ENCODE assay signal across 10 mouse cellular contexts in genomic region chr16:30934967-30935690, GRCm38 (mm10).
DNase-seq lines count a peak whose midpoint lies in the region; ATAC-seq and TF ChIP-seq lines count a peak whose summit lies in the region.
"Had no signal": no experiment of that assay in that cellular context is flagged by ENCODE, and none has a peak within 500 bp of the region (broad histone marks: within the 10 kb centered on the region; RNA-seq: fewer than 3 reads in every experiment).

No protein-coding gene starts in this region.

- no peaks in the 10 kb centered on the region for H3K9me3 ChIP-seq in midbrain, embryonic 11.5 days (ENCODE audit: control insufficient read depth, low read length)
- no peaks in the 10 kb centered on the region for H3K9me3 ChIP-seq in midbrain, embryonic 14.5 days (ENCODE audit: control insufficient read depth, low read length)
- H3K9me3 ChIP-seq in neural tube, embryonic 13.5 days: no peaks in the 10 kb centered on the region
- 0 out of 2 replicates have a peak, but pooled peaks cover 3% of the 10 kb centered on the region for H3K9me3 ChIP-seq in forebrain, postnatal 0 days (ENCODE audit: low read length)
- H3K9me3 ChIP-seq: lung, embryonic 15.5 days had no signal

- peaks cover 6% of the 10 kb centered on the region; the same call in 1 of the 2 replicates for H3K4me1 ChIP-seq in midbrain, embryonic 11.5 days (ENCODE audit: control insufficient read depth, insufficient read depth, low read length)
- 0 out of 2 replicates have a peak, but pooled peaks cover 5% of the 10 kb centered on the region for H3K4me1 ChIP-seq in midbrain, embryonic 14.5 days (ENCODE audit: control insufficient read depth, insufficient read depth, low read length)
- H3K4me1 ChIP-seq in neural tube, embryonic 13.5 days (replicated peaks): peaks cover 34% of the 10 kb centered on the region
- H3K4me1 ChIP-seq in forebrain, postnatal 0 days (ENCODE audit: insufficient read depth): no peaks in the 10 kb centered on the region

- no peak overlapping the region for H3K4me2 ChIP-seq in midbrain, embryonic 11.5 days
- H3K4me2 ChIP-seq in midbrain, embryonic 14.5 days (ENCODE audit: low read length): no peak overlapping the region
- H3K4me2 ChIP-seq in neural tube, embryonic 13.5 days: no peak overlapping the region
- no peak overlapping the region for H3K4me2 ChIP-seq in forebrain, postnatal 0 days (ENCODE audit: low read depth)
- H3K4me2 ChIP-seq: lung, embryonic 15.5 days had no signal

- no peak overlapping the region for H3K4me3 ChIP-seq in gastrocnemius, adult 2 months
- no peak overlapping the region for H3K4me3 ChIP-seq in midbrain, embryonic 11.5 days (ENCODE audit: low read depth, low read length)
- no peak overlapping the region for H3K4me3 ChIP-seq in midbrain, embryonic 14.5 days (replicated peaks; ENCODE audit: low read depth, low read length)
- H3K4me3 ChIP-seq in neural tube, embryonic 13.5 days: no peak overlapping the region
- H3K4me3 ChIP-seq in forebrain, postnatal 0 days (ENCODE audit: low read depth, low read length): no peak overlapping the region
- H3K4me3 ChIP-seq: lung, embryonic 15.5 days had no signal

- H3K36me3 ChIP-seq in midbrain, embryonic 11.5 days (ENCODE audit: control insufficient read depth, insufficient read depth, low read length): no peaks in the 10 kb centered on the region
- H3K36me3 ChIP-seq in midbrain, embryonic 14.5 days (ENCODE audit: control insufficient read depth, insufficient read depth, low read length): no peaks in the 10 kb centered on the region
- no peaks in the 10 kb centered on the region for H3K36me3 ChIP-seq in neural tube, embryonic 13.5 days
- H3K36me3 ChIP-seq in forebrain, postnatal 0 days (ENCODE audit: insufficient read depth): no peaks in the 10 kb centered on the region
- H3K36me3 ChIP-seq: lung, embryonic 15.5 days had no signal

- 76% methylated on average over 15 of the region's 15 CpGs for WGBS in midbrain, embryonic 11.5 days
- 66% methylated on average over 15 of the region's 15 CpGs for WGBS in midbrain, embryonic 14.5 days
- WGBS in neural tube, embryonic 13.5 days: 41% methylated on average over 15 of the region's 15 CpGs
- 59% methylated on average over 15 of the region's 15 CpGs for WGBS in forebrain, postnatal 0 days

- no peak for TF ChIP-seq CTCF in gastrocnemius, adult 2 months (IDR thresholded peaks at IDR 0.05)
- TF ChIP-seq CTCF in forebrain, postnatal 0 days (IDR thresholded peaks at IDR 0.05; ENCODE audit: low read depth): no peak

- no peak for DNase-seq in gastrocnemius, adult 2 months
- no peak for DNase-seq in gastrocnemius, postnatal 10 days
- DNase-seq in midbrain, embryonic 11.5 days (ENCODE audit: low spot score, missing footprints): peak; percentile 83
- no peak for DNase-seq in midbrain, embryonic 14.5 days
- peak; percentile 40 for DNase-seq in forelimb bud, embryonic 11.5 days (ENCODE audit: low read depth, low spot score)
- no peak for DNase-seq in forebrain, postnatal 0 days
- DNase-seq in thymus, postnatal 36 days: no peak
- DNase-seq: heart, postnatal 14 days had no signal

- no peak overlapping the region for H3K9ac ChIP-seq in midbrain, embryonic 11.5 days (ENCODE audit: low read length)
- H3K9ac ChIP-seq in midbrain, embryonic 14.5 days (replicated peaks; ENCODE audit: low read length): no peak overlapping the region
- H3K9ac ChIP-seq in neural tube, embryonic 13.5 days: 0 out of 2 replicates have a peak overlapping the region, but pooled peaks have one; percentile 1
- no peak overlapping the region for H3K9ac ChIP-seq in forebrain, postnatal 0 days
- H3K9ac ChIP-seq: lung, embryonic 15.5 days had no signal

- H3K27me3 ChIP-seq in midbrain, embryonic 11.5 days (ENCODE audit: control insufficient read depth, insufficient read depth, low read length): no peaks in the 10 kb centered on the region
- no peaks in the 10 kb centered on the region for H3K27me3 ChIP-seq in midbrain, embryonic 14.5 days (ENCODE audit: control insufficient read depth, insufficient read depth, low read length)
- no peaks in the 10 kb centered on the region for H3K27me3 ChIP-seq in neural tube, embryonic 13.5 days
- no peaks in the 10 kb centered on the region for H3K27me3 ChIP-seq in forebrain, postnatal 0 days (ENCODE audit: insufficient read depth, low read length)
- H3K27me3 ChIP-seq: lung, embryonic 15.5 days had no signal

- H3K27ac ChIP-seq in gastrocnemius, adult 2 months: peak overlapping the region; percentile 53; the same call in 1 of the 2 replicates
- no peak overlapping the region for H3K27ac ChIP-seq in midbrain, embryonic 11.5 days (ENCODE audit: low read depth, low read length)
- no peak overlapping the region for H3K27ac ChIP-seq in midbrain, embryonic 14.5 days (replicated peaks; ENCODE audit: low read depth, low read length)
- H3K27ac ChIP-seq in neural tube, embryonic 13.5 days (replicated peaks): peak overlapping the region; percentile 39
- no peak overlapping the region for H3K27ac ChIP-seq in forebrain, postnatal 0 days (ENCODE audit: low read depth, low read length)
- H3K27ac ChIP-seq: lung, embryonic 15.5 days had no signal

- intact Hi-C loops in gastrocnemius, adult 2 months (cut with DNase I): loop anchor here (5.0 kb wide), 1 partner anchor 137 kb away; no protein-coding TSS in a partner anchor

- ATAC-seq in midbrain, embryonic 11.5 days (ENCODE audit: low FRiP score): no peak
- ATAC-seq in midbrain, embryonic 14.5 days (ENCODE audit: low FRiP score, low TSS enrichment): no peak
- ATAC-seq in neural tube, embryonic 13.5 days (ENCODE audit: low read depth): no peak
- no peak for ATAC-seq in forebrain, postnatal 0 days

Comparison
In these comparisons a context has a peak if more than half of its experiments do, and no peak if none do; other contexts are left out.
1. DNase-seq: peak in midbrain, embryonic 11.5 days (single experiment) and forelimb bud, embryonic 11.5 days (single experiment); none in gastrocnemius, adult 2 months (single experiment), gastrocnemius, postnatal 10 days (single experiment), midbrain, embryonic 14.5 days (single experiment), forebrain, postnatal 0 days (single experiment) and thymus, postnatal 36 days (0 of 2).
2. H3K27ac ChIP-seq: peak in gastrocnemius, adult 2 months (single experiment) and neural tube, embryonic 13.5 days (single experiment); none in midbrain, embryonic 11.5 days (single experiment), midbrain, embryonic 14.5 days (single experiment) and forebrain, postnatal 0 days (single experiment).